Mouse (Mus musculus) hematopoietic stem cell, adult 5-6 weeks (primary cell): ENCODE measurements around the gene Nav3. TPM values are rescaled to one million over a fixed set of nuclear protein-coding genes. Genes with fewer than 3 reads are reported as not detected.

Source experiments
- ATAC-seq, 2 experiments: fragments of 125-278 bp in 1 of 2; replicated peaks in 1 of 2; 2 replicates each; pipeline ENCODE4 v1.8.0; 2016 to 2017; ENCODE audit warnings: inconsistent platforms in 2 of 2, mild to moderate bottlenecking in 2 of 2, moderate number of reproducible peaks in 2 of 2, low read depth in 1 of 2, moderate TSS enrichment in 1 of 2; ENCODE audit not compliant: low FRiP score in 2 of 2, poor library complexity in 2 of 2, severe bottlenecking in 2 of 2, insufficient read depth in 1 of 2, low TSS enrichment in 1 of 2
- total RNA-seq: library from RNA; stranded (forward); fragments of 172-1452, 232-1000 nt; gene quantifications from 2 replicates; pipeline ENCODE4 v1.2.3, GENCODE M21; 2017

Gene Nav3
- total RNA-seq, 1 experiment from 2014 or later: 0.25 TPM

DNA sequence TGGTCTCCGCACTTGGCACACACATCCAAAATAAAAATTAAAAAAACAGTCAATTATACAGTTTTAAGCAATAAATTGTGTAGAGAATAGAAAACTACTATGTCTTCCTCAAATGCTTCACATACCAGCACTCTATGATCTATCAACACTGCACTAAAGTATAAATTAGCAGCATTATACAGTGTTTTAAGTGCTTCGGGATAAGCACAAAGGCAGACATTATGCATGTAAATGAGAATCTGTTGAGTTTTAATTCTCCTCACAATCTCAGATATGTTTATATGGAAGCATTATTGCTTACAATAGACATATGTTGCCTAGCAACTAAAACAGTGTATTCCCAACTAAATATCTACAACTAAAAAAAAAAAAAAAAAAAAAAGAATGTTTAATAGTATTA, 183.2 kb downstream of the Nav3 start:
- ATAC-seq: no peak

DNA sequence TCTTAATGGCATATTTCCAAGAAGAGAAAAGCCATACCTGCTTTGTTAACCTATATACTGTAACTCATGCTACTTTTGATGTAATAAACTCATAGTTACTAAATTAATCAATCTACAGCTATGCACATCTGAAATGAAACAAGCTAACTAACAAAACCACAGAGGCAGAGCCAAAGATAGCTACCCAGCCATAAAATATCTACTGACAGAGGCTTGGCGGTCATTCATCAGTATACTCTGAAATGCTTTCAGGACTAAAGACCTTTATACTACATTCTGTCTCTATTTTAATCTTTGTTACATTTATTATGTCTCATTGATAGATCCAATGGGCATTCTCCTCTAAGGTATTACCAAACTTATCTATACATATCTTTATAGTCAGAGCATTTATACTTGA, 185.4 kb downstream of the Nav3 start:
- ATAC-seq: no peak

DNA sequence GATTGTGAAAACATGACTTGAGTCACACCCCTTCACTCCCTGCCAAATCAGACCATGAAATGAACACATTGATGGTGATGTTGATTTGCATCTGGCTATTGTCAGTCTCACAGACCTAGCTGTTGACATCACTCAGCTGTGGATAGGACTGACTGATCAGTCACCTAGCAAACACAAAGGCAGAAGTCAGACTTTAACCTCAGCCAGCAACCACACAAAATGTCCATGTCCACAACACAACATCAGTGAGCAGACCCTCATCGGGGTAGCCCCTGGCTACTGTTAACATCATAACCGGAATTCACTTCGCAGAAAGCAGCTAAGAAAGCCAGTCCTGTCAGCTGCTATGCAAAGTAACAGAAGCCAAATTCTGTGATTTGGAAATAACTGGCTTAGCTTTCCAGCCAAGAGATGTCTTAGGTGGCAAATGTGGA, 213.9 kb downstream of the Nav3 start:
- ATAC-seq: no peak

DNA sequence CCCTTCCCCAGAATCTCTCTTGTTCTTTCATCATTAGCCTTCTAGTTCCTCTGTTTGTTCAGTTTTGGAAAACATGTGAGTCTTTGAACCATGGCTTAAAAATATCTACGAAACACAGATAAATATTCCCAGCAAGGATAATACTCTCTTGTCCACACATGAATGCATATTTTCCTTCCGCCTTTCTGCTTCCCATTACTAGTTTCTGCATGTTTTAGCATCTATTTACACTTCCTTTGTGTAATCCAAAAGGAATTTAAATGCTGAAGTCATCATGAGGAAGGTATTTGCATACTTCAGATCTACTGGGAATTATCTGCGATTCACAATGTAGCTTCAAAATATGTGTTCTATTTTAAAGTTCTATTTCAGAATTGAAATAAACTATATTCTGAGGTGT, 215.3 kb downstream of the Nav3 start:
- no peak for ATAC-seq

DNA sequence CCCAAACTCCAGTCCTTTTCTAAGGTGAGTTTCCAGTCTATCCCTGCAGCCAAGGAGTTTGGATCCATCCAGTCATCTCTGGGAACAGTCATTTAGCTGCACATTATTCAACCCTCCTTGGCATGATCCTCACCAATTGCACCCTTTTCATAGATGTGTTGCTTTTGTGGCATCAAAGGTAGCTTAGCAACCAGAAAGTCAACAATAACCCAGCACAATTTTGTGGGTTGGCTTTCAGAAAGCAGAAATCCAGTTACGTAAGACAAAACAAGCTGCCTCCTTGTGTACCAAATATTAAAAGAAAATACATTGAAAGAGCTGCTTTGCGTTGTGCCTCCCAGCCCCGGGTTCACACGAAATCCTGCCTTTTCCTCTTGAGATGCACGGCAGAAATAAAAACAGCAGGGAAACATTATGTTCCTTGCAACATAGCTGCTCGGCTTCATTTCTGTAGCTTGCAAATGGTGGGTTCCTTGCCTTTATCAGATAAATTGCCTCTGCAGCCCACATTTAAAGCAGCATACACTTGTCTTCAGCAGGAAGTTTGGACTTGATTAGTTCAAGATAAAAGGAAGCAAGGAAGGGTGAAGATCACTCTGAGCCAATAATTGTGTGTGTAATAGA, 222.6 kb downstream of the Nav3 start:
- no peak for ATAC-seq

DNA sequence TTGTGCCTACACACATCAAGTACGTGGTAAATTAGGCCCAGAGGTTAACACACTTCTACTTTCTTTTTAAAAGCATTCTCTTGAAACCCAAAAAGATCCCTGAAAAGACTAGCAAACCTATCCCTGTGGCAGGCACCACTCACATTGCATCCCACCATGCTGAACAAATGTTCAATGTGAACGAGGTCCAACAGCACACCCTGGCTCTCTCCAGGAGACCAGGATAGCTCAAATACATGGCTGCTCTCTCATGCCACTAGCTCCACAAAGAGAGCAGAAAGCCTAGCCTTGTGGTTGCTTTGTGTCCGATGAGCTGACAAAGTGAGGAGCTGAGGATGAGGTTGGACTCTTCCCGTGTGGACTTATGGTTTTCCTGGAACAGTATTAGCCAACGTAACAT, 249.6 kb downstream of the Nav3 start:
- ATAC-seq: no peak

DNA sequence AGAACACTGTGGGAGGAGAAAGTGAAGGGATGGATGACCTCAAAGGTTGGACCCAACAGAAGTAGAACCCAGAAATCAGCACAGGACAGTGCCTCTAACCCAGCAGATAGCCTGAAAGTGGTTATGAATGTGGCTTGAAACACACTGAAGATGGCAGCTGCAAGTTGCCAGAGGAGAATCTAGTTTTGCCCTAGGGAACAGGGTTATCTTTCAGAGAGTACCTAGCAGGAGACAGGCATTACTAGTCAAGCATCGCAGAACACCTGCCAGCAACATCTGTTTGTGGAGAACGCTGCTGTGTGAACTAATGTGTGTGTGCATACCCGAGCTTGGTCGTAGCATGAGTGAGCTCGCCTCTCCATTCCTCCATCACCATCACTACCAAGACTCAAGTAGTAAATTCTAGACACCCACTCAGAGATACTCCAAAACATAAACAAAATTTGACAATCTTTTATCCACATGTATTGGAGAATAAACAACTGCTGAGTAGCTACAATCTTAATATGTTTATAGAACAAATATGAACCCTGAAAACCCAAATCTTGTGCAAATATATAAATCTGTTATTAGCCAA, 251.8 kb downstream of the Nav3 start:
- no peak for ATAC-seq

DNA sequence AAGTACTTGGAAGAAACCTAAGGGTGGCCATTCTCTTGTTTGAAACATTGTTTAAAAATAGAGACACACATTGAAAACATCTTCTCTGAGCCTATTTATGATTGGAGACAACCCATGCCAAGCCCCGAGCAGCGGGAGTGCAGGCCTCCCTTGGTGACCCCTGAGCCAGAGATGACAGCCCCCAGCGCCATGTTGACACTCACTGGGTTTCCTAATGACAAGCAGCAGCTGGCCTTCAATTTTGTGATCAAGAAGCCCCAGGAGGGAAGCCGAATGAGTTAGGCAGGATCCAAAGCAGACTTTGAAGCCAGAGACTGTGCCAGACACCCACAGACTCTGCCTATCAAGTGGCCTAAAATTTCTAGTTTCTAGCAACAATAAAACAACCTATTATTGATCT, 263.1 kb downstream of the Nav3 start:
- no peak for ATAC-seq

DNA sequence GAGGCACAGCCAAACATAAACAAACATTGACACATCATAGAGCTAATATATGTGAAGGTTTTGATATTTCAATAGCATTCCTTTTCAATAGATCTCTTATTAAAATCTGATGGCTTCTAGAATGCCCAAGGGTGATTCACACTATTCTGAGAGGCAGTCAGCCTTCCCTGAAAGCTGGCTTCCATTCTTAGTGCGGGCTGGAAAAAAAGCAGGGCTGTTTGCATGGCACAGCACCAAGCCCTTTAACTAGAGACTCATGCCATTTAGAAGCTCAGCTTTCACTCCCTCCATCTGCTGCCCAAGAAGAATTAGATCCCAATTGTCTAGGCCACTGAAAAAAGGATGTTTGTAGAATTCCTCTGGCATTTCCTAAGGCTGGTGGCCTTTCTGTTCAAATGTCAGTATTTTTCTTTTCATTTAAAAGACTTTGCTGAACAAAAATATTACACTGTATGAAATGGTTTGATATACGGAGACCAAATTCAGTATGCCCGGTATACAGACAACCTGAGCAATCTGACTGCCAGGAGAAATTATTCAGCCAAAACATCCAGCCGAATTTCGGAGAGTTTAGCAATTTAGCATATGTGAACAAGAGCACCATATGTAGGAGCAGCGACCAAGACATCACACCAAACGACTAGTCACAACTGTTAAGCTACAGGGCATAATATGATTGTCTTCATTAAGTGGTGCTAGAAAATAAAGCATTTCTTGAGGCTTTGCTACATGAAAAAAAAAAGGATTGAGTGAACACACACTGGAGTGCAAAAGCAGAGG, 263.8 kb downstream of the Nav3 start:
- ATAC-seq: no peak

DNA sequence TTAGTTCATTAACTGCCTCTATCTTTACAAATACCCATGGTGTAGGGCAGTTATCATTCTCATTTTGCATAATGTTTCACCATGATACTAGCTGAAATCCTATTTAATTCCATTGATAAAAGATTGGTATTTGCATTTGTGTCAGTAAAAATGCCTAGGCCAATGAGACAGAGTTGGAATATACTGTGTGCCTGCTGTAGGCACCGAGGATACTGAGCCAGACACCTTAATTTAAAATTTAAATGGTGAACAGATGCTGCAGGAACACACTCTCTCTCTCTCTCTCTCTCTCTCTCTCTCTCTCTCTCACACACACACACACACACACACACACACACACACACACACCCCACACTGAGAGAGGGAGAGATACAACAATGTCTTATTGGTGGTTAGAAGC, 269.8 kb downstream of the Nav3 start:
- no peak for ATAC-seq

DNA sequence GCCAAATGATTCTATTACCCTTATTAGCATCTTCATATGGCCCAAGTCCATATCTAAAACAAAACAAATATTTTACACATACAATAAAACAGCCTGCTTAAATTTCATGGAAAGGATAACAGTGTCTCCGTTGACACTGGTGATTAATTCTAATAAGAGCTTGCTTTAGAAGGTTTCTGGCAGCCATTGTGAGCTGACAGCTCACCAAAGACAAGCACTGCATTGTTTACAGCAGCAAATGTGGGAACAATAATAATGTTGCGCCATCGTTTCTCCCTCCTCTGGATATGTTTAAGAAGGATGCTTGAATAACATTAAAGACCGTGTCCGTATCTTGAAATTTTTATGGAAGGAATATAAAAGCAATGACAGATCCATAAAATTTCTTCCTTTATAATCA, 280.1 kb downstream of the Nav3 start:
- no peak for ATAC-seq

DNA sequence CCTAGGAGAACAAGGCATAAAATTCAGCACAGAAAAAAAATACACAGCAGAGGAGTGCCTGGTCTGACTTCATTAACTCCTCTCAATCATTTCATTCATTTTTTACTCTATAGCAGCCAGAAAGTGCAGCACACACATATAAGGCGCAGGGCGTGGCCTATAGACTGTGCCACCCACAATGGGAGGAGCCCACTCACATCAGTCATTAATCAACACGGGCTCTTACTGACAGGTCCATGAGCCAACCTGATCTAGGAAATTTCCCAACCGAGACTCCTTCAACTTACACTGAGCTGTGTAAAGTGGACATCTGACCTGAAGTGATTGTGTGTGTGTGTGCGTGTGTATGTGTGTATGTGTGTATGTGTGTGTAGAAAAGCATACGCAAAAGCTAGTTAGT, 286.6 kb downstream of the Nav3 start:
- ATAC-seq: no peak

DNA sequence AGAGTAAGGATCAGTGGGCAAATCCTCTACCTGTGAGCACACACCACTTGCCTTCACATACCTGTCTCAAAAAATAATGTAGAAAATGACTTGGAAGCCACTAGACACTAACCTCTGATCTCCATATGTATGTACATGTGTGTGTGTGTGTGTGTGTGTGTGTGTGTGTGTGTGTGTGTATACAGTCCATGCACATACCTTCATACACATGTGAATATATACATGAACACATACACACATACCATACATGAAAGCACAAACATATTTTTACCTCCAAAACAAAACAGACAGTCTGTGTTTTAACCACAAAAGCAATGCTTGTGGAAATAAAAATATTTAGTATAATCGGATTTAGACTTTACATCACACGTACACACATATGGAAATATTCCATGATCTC, 287.1 kb downstream of the Nav3 start:
- no peak for ATAC-seq

DNA sequence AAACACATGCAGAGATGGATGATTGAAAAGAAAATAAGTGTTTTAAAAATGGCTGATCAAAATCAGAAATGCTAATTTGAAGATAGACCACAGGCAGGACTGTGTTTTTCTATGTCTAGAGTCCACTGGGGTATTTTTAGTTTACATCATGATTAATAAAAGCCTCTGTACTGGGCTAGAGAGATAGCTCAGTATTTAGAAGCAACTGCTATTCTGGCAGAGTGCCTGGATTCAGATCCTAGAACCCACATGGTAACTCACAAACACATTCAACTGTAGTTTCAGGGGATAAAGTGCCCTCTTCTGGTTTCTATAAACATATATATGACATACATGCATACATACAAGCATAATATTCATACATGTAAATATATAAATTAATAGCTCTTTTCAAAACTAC, 293.4 kb downstream of the Nav3 start:
- ATAC-seq: no peak

DNA sequence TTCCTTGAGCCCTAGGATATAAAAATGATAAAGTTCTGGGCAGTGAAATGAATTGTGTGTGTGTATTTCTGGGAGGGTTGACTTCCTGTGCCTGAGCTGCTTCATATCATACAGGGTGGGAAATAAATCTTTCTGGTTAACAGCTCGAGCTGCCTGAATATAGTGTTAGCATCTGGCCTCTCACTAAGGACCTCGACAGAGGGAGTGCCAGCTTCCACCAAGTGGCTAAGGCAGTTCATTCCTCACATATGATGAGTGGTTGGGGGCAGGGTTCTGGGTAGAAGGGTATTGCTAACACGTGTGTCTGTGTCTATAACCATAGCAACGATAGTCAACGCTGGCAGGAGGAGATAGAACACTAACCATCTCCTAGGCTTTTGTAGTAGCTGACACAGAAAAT, 295.1 kb downstream of the Nav3 start:
- no peak for ATAC-seq

DNA sequence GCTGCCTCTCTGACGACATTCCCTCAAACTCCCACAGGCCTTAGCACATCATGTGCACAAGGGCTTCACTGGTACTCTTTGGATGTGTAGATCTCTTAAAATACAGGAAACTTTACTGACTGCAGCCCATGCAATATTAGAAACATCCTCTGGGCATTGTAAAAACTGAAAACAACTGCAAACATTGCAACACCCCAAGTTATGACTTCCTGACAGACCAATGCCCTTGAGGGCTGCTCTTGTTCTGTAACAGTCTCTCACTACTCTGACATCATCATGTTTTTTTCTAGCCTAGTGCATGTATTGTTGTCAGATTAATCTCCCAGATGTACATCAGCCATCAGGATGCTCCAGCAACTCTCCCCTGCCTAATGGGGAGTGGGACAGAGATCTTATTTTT, 296.5 kb downstream of the Nav3 start:
- ATAC-seq: no peak

DNA sequence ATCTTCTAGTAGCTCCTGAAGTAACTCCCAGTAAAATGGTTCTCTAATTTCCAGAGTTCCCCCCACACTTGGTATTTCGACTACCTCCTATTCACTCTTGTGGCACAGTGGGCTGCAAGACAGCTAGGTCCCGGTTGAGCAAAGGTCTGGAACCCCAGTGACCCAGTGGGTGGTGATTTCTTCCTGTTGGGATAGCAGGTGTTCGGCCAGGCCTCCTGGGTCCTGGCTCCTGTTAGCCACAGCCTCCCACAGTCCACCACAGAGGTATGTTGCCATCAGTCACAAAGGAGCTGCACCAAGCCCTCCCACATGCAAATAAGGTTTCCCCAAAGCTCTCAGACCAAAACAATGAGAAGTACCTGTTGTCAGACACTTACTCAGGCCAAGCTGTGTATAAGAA, 297.9 kb downstream of the Nav3 start:
- ATAC-seq: no peak

DNA sequence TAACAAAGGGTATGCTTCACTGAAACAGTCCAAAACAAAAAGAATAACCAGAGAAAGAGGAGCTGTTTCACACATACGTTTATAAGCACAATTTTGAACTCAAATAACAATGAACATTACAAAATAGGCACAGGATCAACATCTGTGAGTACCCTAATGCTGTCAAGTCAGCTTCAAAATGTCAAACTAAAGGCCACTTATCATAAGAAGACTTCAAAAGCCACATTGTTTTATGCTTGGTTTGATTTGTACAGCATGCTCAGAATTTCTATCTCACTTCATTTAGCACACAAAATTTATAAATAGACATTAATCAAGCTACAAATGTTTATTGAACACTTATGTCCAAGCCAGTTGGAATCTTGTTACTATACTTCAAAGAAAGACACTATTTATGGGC, 299.6 kb downstream of the Nav3 start:
- no peak for ATAC-seq

DNA sequence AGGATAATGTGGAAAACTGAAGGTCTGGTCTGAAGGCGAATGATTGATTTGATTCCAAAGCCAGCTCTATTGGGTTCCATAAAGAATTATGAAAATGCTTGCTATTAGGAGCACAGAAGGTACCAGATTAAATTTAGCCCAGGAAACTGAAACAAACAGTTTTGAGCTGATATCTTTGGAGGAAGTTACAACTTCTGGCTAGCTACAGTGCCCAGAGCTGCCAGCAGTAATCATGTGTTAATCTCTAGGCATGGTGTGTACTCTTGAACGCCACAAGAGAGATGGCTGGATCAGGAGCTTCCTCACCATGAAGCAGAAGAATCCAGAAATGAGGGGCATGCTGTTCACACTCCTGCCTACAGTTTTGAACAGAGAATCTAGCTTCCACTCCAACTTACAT, 300.5 kb downstream of the Nav3 start:
- ATAC-seq: peak; percentile 80 to 90
